ENCODE assay signal across 22 mouse cellular contexts in genomic region chr11:66140631-66141252, GRCm38 (mm10). TPM values are rescaled to one million over a fixed set of nuclear protein-coding genes. Genes with fewer than 3 reads are reported as not detected.
DNase-seq lines count a peak whose midpoint lies in the region; ATAC-seq lines count a peak whose summit lies in the region.
"Had no signal": no experiment of that assay in that cellular context is flagged by ENCODE, and none has a peak within 500 bp of the region (broad histone marks: within the 10 kb centered on the region; RNA-seq: fewer than 3 reads in every experiment).

No protein-coding gene starts in this region.

- H3K9me3 ChIP-seq in embryonic facial prominence, embryonic 11.5 days (replicated peaks; ENCODE audit: control insufficient read depth, low read length): no peaks in the 10 kb centered on the region
- no peaks in the 10 kb centered on the region for H3K9me3 ChIP-seq in embryonic facial prominence, embryonic 10.5 days
- H3K9me3 ChIP-seq in midbrain, embryonic 11.5 days (ENCODE audit: control insufficient read depth, low read length): no peaks in the 10 kb centered on the region
- no peaks in the 10 kb centered on the region for H3K9me3 ChIP-seq in midbrain, embryonic 10.5 days (replicated peaks)
- H3K9me3 ChIP-seq in midbrain, embryonic 13.5 days: no peaks in the 10 kb centered on the region
- H3K9me3 ChIP-seq: embryonic facial prominence, embryonic 13.5 days; limb, embryonic 13.5 days; liver, embryonic 15.5 days; neural tube, embryonic 12.5 days had no signal

- H3K4me2 ChIP-seq in embryonic facial prominence, embryonic 11.5 days (ENCODE audit: low read depth, low read length): no peak overlapping the region
- no peak overlapping the region for H3K4me2 ChIP-seq in midbrain, embryonic 11.5 days
- no peak overlapping the region for H3K4me2 ChIP-seq in midbrain, embryonic 13.5 days (replicated peaks)
- H3K4me2 ChIP-seq: embryonic facial prominence, embryonic 13.5 days; limb, embryonic 13.5 days; liver, embryonic 15.5 days; neural tube, embryonic 12.5 days had no signal

- no peaks in the 10 kb centered on the region for H3K36me3 ChIP-seq in embryonic facial prominence, embryonic 11.5 days (replicated peaks; ENCODE audit: control insufficient read depth, insufficient read depth, low read depth, low read length)
- H3K36me3 ChIP-seq in embryonic facial prominence, embryonic 10.5 days (replicated peaks): no peaks in the 10 kb centered on the region
- H3K36me3 ChIP-seq in midbrain, embryonic 11.5 days (ENCODE audit: control insufficient read depth, insufficient read depth, low read length): no peaks in the 10 kb centered on the region
- no peaks in the 10 kb centered on the region for H3K36me3 ChIP-seq in midbrain, embryonic 10.5 days
- no peaks in the 10 kb centered on the region for H3K36me3 ChIP-seq in midbrain, embryonic 13.5 days
- H3K36me3 ChIP-seq: embryonic facial prominence, embryonic 13.5 days; limb, embryonic 13.5 days; liver, embryonic 15.5 days; neural tube, embryonic 12.5 days had no signal

- WGBS in embryonic facial prominence, embryonic 11.5 days: 60% methylated on average over 11 of the region's 11 CpGs
- 63% methylated on average over 11 of the region's 11 CpGs for WGBS in embryonic facial prominence, embryonic 10.5 days
- WGBS in midbrain, embryonic 11.5 days: 66% methylated on average over 11 of the region's 11 CpGs
- WGBS in midbrain, embryonic 10.5 days: 75% methylated on average over 11 of the region's 11 CpGs
- 56% methylated on average over 11 of the region's 11 CpGs for WGBS in midbrain, embryonic 13.5 days

- no peak for DNase-seq in embryonic facial prominence, embryonic 11.5 days (ENCODE audit: low spot score)
- DNase-seq in embryonic facial prominence, embryonic 10.5 days (ENCODE audit: low spot score): no peak
- no peak for DNase-seq in midbrain, embryonic 11.5 days (ENCODE audit: low spot score, missing footprints)
- DNase-seq in midbrain, embryonic 10.5 days (ENCODE audit: low spot score): no peak
- DNase-seq in T-cell, adult 2 months (ENCODE audit: low spot score): no peak
- no peak for DNase-seq in thymus, postnatal 14 days
- DNase-seq in spleen, adult 18-20 months: no peak
- DNase-seq: adrenal gland, postnatal 10 days; cerebellum, adult 9-11 months; gastrocnemius, postnatal 14 days; layer of hippocampus, postnatal 36 days; right cerebral cortex, postnatal 4 days had no signal

- no peak overlapping the region for H3K27ac ChIP-seq in embryonic facial prominence, embryonic 11.5 days (replicated peaks; ENCODE audit: low read depth, low read length)
- H3K27ac ChIP-seq in embryonic facial prominence, embryonic 10.5 days (replicated peaks): no peak overlapping the region
- H3K27ac ChIP-seq in midbrain, embryonic 11.5 days (ENCODE audit: low read depth, low read length): no peak overlapping the region; the same call in 1 of the 2 replicates
- H3K27ac ChIP-seq in midbrain, embryonic 10.5 days (replicated peaks): no peak overlapping the region
- peak overlapping the region; percentile 74 for H3K27ac ChIP-seq in midbrain, embryonic 13.5 days
- H3K27ac ChIP-seq: embryonic facial prominence, embryonic 13.5 days; limb, embryonic 13.5 days; liver, embryonic 15.5 days; macrophage; neural tube, embryonic 12.5 days; stomach, postnatal 0 days had no signal

- no peaks in the 10 kb centered on the region for H3K4me1 ChIP-seq in embryonic facial prominence, embryonic 11.5 days (ENCODE audit: control insufficient read depth, insufficient read depth, low read length)
- H3K4me1 ChIP-seq in embryonic facial prominence, embryonic 10.5 days: 0 out of 2 replicates have a peak, but pooled peaks cover 5% of the 10 kb centered on the region
- H3K4me1 ChIP-seq in midbrain, embryonic 11.5 days (ENCODE audit: control insufficient read depth, insufficient read depth, low read length): 0 out of 2 replicates have a peak, but pooled peaks cover 2% of the 10 kb centered on the region
- peaks cover 8% of the 10 kb centered on the region; the same call in 1 of the 2 replicates for H3K4me1 ChIP-seq in midbrain, embryonic 10.5 days
- H3K4me1 ChIP-seq in midbrain, embryonic 13.5 days (replicated peaks): peaks cover 24% of the 10 kb centered on the region
- H3K4me1 ChIP-seq: embryonic facial prominence, embryonic 13.5 days; limb, embryonic 13.5 days; liver, embryonic 15.5 days; neural tube, embryonic 12.5 days had no signal

- no peak overlapping the region for H3K4me3 ChIP-seq in embryonic facial prominence, embryonic 11.5 days (ENCODE audit: low read depth, low read length)
- no peak overlapping the region for H3K4me3 ChIP-seq in embryonic facial prominence, embryonic 10.5 days
- H3K4me3 ChIP-seq in midbrain, embryonic 11.5 days (ENCODE audit: low read depth, low read length): no peak overlapping the region
- H3K4me3 ChIP-seq in midbrain, embryonic 10.5 days: no peak overlapping the region
- no peak overlapping the region for H3K4me3 ChIP-seq in midbrain, embryonic 13.5 days (replicated peaks)
- H3K4me3 ChIP-seq: embryonic facial prominence, embryonic 13.5 days; limb, embryonic 13.5 days; liver, embryonic 15.5 days; neural tube, embryonic 12.5 days had no signal

- 0 out of 2 replicates have a peak, but pooled peaks have one; percentile 14 for ATAC-seq in embryonic facial prominence, embryonic 11.5 days (replicated peaks; ENCODE audit: insufficient number of reproducible peaks, low FRiP score, low TSS enrichment, low read depth)
- peak; percentile 42; the same call in 1 of the 2 replicates for ATAC-seq in midbrain, embryonic 11.5 days (ENCODE audit: low FRiP score)
- ATAC-seq in midbrain, embryonic 13.5 days: peak; percentile 69; the same call in 1 of the 2 replicates
- ATAC-seq: activated CD4-positive, CD25-positive, alpha-beta regulatory T cell, adult 4 months; intestine, embryonic 16.5 days; Patski had no signal

- no peak overlapping the region for H3K9ac ChIP-seq in embryonic facial prominence, embryonic 11.5 days (replicated peaks; ENCODE audit: low read length)
- no peak overlapping the region for H3K9ac ChIP-seq in midbrain, embryonic 11.5 days (ENCODE audit: low read length)
- H3K9ac ChIP-seq in midbrain, embryonic 13.5 days (replicated peaks): no peak overlapping the region
- H3K9ac ChIP-seq: embryonic facial prominence, embryonic 13.5 days; limb, embryonic 13.5 days; liver, embryonic 15.5 days; neural tube, embryonic 12.5 days had no signal

- no peaks in the 10 kb centered on the region for H3K27me3 ChIP-seq in embryonic facial prominence, embryonic 11.5 days (ENCODE audit: control insufficient read depth, insufficient read depth, low read length)
- H3K27me3 ChIP-seq in embryonic facial prominence, embryonic 10.5 days (replicated peaks; ENCODE audit: low read depth, poor library complexity, severe bottlenecking): no peaks in the 10 kb centered on the region
- no peaks in the 10 kb centered on the region for H3K27me3 ChIP-seq in midbrain, embryonic 11.5 days (ENCODE audit: control insufficient read depth, insufficient read depth, low read length)
- no peaks in the 10 kb centered on the region for H3K27me3 ChIP-seq in midbrain, embryonic 10.5 days (ENCODE audit: low read depth, poor library complexity, severe bottlenecking)
- H3K27me3 ChIP-seq in midbrain, embryonic 13.5 days: no peaks in the 10 kb centered on the region
- H3K27me3 ChIP-seq: embryonic facial prominence, embryonic 13.5 days; liver, embryonic 15.5 days; neural tube, embryonic 12.5 days had no signal

RNA-seq across cellular contexts. Expression of gene Dnah9, which starts 27.6 kb away (rescaled TPM):
- 0.11 and 0.36 TPM in 2 replicates for polyA plus RNA-seq in embryonic facial prominence, embryonic 11.5 days (2014; fragmentation: Nextera tagmentation; extraction: Ambion mirVana)
- 0.16 and 0.26 TPM in 2 replicates for polyA plus RNA-seq in embryonic facial prominence, embryonic 10.5 days (2016; fragmentation: Nextera tagmentation; extraction: Ambion mirVana)
- polyA plus RNA-seq in midbrain, embryonic 11.5 days (2014; fragmentation: Nextera tagmentation; extraction: Ambion mirVana): 0.74 and 0.84 TPM in 2 replicates
- 0.32 and 0.57 TPM in 2 replicates for polyA plus RNA-seq in midbrain, embryonic 10.5 days (2016; fragmentation: Nextera tagmentation; extraction: Ambion mirVana)
- 1.8 and 2.3 TPM in 2 replicates for polyA plus RNA-seq in midbrain, embryonic 13.5 days (2015; fragmentation: Nextera tagmentation; extraction: Ambion mirVana)
- polyA plus RNA-seq: liver, embryonic 15.5 days; macrophage; Patski had no signal

Comparison
In these comparisons a context has a peak if more than half of its experiments do, and no peak if none do; other contexts are left out.
1. ATAC-seq: peak in every context shown above with its lines; median percentile 69 in midbrain, embryonic 13.5 days; 42 in midbrain, embryonic 11.5 days; 14 in embryonic facial prominence, embryonic 11.5 days.